Mouse (Mus musculus) heart, embryonic 16.5 days (tissue): ENCODE data around the gene Arhgap23. TPM values are rescaled to one million over a fixed set of nuclear protein-coding genes. Genes with fewer than 3 reads are reported as not detected.
A peak's percentile ranks its signal among the peaks of the same experiment; 100 is the strongest.

Experiments
- ATAC-seq: fragments of 200-750 bp; cut with Nextera tagmentation; replicated peaks from 2 replicates; pipeline ENCODE4 v1.8.0; 2017; ENCODE audit warnings: moderate number of reproducible peaks; ENCODE audit not compliant: insufficient read depth, low FRiP score; ENCODE audit errors: extremely low read depth
- H3K27ac ChIP-seq: fragments of 300-500 bp; sonication (generic); 2 replicates; pipeline ENCODE4 v1.5.1; 2014; ENCODE audit warnings: mild to moderate bottlenecking, low read length, control low read depth, moderate library complexity
- H3K27me3 ChIP-seq: fragments of 300-500 bp; sonication (generic); 2 replicates; pipeline ENCODE4 v1.6.1; 2014; ENCODE audit warnings: low read length, mixed read lengths; ENCODE audit not compliant: control insufficient read depth, insufficient read depth
- H3K36me3 ChIP-seq: fragments of 300-500 bp; sonication (generic); 2 replicates; pipeline ENCODE4 v1.6.1; 2014; ENCODE audit not compliant: control insufficient read depth, insufficient read depth
- H3K4me1 ChIP-seq: fragments of 300-500 bp; sonication (generic); 2 replicates; pipeline ENCODE4 v1.6.1; 2014; ENCODE audit warnings: low read length, mixed read lengths; ENCODE audit not compliant: control insufficient read depth, insufficient read depth
- H3K4me2 ChIP-seq: fragments of 300-500 bp; sonication (generic); 2 replicates; pipeline ENCODE4 v1.6.1; 2014; ENCODE audit warnings: low read depth, mild to moderate bottlenecking, control low read depth, low read length
- H3K4me3 ChIP-seq: fragments of 300-500 bp; sonication (generic); 2 replicates; pipeline ENCODE4 v1.5.1; 2014; ENCODE audit warnings: mild to moderate bottlenecking, control low read depth, low read length
- H3K9ac ChIP-seq: fragments of 300-500 bp; sonication (generic); 2 replicates; pipeline ENCODE4 v1.6.1; 2014; ENCODE audit warnings: low read length, control low read depth
- H3K9me3 ChIP-seq: fragments of 300-500 bp; sonication (generic); replicated peaks from 2 replicates; pipeline ENCODE4 v1.6.1; 2016; ENCODE audit warnings: low read length; ENCODE audit not compliant: control insufficient read depth
- WGBS: fragments of 180-500 bp; shearing (Covaris S2); extraction: QIAGEN DNeasy Blood & Tissue Kit; methylation state at CpG from one replicate; pipeline ENCODE4 v1.1.7; 2014; 5-methylcytosine and 5-hydroxymethylcytosine counted together
- polyA plus RNA-seq: library from polyadenylated mRNA; unstranded; fragments of >200 nt; fragmentation: Nextera tagmentation; extraction: Ambion mirVana; gene quantifications from 2 replicates; pipeline ENCODE4 v1.2.1, GENCODE M21; 2015

Gene Arhgap23
- polyA plus RNA-seq, 1 experiment from 2014 or later = 5.5 TPM

DNA sequence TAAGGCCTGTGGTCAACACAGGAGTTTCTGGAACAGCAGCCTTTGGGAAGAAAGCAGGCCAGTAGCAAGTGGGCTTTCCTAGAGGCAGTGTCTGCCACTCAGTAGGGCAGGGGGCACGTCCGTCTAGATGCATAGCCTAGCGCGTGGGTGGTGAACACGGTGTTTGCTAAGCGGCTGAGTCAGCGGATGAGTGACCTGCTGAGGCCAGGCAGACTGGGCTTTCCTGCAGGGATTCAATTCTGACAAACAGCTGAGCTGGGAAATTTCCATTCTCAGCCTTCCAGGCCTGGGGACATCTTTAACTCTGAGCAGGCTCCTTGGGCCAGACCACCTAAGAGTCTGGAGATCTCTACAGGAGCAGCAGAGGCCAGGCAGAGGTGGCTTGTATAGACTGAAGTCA is 62.1 kb downstream of the Arhgap23 start:
- Histone ChIP-seq H3K4me2 (no peak overlapping the region), H3K27ac (no peak overlapping the region), H3K27me3 (no peaks in the 10 kb centered on the region), H3K9me3 (no peaks in the 10 kb centered on the region), H3K4me3 (no peak overlapping the region), H3K9ac (no peak overlapping the region), H3K4me1 (0 out of 2 replicates have a peak, but pooled peaks cover 7% of the 10 kb centered on the region), H3K36me3 (peaks cover 62% of the 10 kb centered on the region)
- no peak for ATAC-seq
- WGBS = 86% methylated on average over 7 of the region's 7 CpGs

DNA sequence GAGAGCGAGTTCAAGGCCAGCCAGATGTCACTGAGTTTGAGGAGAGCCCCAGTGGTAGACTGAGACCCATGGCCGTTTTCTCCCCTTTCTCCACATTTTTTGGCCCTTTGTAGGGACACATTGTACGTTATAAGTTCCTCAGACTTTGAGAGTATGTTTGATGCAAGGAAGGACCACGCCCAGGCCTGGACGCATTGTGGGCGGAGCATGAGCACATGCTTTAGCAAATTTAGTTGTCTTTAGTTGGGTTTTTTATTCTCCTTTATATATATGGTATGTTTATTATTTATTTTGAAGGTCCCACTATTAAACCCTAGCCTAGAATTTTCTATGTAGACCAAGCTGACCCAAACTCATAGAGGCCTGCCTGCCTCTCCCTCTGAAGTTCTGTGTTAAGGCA is 63.0 kb downstream of the Arhgap23 start:
- Histone ChIP-seq H3K4me3 (no peak overlapping the region), H3K9me3 (no peaks in the 10 kb centered on the region), H3K27me3 (no peaks in the 10 kb centered on the region), H3K4me2 (no peak overlapping the region), H3K36me3 (peaks cover 60% of the 10 kb centered on the region), H3K9ac (no peak overlapping the region), H3K27ac (no peak overlapping the region), H3K4me1 (0 out of 2 replicates have a peak, but pooled peaks cover 7% of the 10 kb centered on the region)
- WGBS = 79% methylated on average over 6 of the region's 6 CpGs
- ATAC-seq = no peak

- no peak overlapping the region for H3K4me3 ChIP-seq
- no peak overlapping the region for H3K27ac ChIP-seq
- no peaks in the 10 kb centered on the region for H3K9me3 ChIP-seq
- H3K4me2 ChIP-seq = no peak overlapping the region
- no peak for ATAC-seq
- no peaks in the 10 kb centered on the region for H3K27me3 ChIP-seq
- 0 out of 2 replicates have a peak, but pooled peaks cover 7% of the 10 kb centered on the region for H3K4me1 ChIP-seq
- WGBS = 90% methylated on average over 10 of the region's 10 CpGs
- no peak overlapping the region for H3K9ac ChIP-seq
- H3K36me3 ChIP-seq = peaks cover 54% of the 10 kb centered on the region
These were observed 63.8 kb downstream of the Arhgap23 start for GRCm38 (mm10) chr11:97479085-97479484.

GRCm38 (mm10) chr11:97479824-97480223 is 64.5 kb downstream of the Arhgap23 start:
- H3K27me3 ChIP-seq = no peaks in the 10 kb centered on the region
- H3K9ac ChIP-seq = no peak overlapping the region
- 49% methylated on average over 8 of the region's 8 CpGs for WGBS
- 0 out of 2 replicates have a peak, but pooled peaks cover 7% of the 10 kb centered on the region for H3K4me1 ChIP-seq
- peaks cover 56% of the 10 kb centered on the region for H3K36me3 ChIP-seq
- no peak overlapping the region for H3K27ac ChIP-seq
- H3K4me3 ChIP-seq = no peak overlapping the region
- H3K4me2 ChIP-seq = no peak overlapping the region
- ATAC-seq = no peak
- no peaks in the 10 kb centered on the region for H3K9me3 ChIP-seq

DNA sequence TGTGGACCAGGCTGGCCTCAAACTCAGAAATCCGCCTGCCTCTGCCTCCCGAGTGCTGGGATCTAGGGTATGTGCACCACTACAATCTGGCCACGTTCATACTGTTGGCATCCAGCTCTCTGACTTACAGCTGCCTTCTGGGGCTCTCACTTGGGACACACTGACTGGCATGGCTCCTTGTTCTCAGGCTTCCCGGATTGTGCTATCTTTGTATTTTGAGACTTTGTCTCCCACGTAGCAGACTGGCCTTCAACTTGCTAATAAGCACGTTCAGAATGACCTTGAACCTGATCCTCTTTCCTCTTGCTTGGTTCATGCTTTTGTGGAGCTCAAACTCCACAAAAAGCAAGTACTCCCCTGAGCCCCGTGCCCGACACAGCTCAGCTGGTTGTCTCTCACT is 70.3 kb downstream of the Arhgap23 start:
- ATAC-seq = no peak
- Histone ChIP-seq H3K27me3 (no peaks in the 10 kb centered on the region), H3K9me3 (no peaks in the 10 kb centered on the region), H3K4me1 (peaks cover 10% of the 10 kb centered on the region; the same call in 1 of the 2 replicates), H3K9ac (no peak overlapping the region), H3K4me3 (no peak overlapping the region), H3K27ac (no peak overlapping the region), H3K36me3 (peaks cover 30% of the 10 kb centered on the region), H3K4me2 (no peak overlapping the region)
- WGBS = 66% methylated on average over 8 of the region's 8 CpGs

- Histone ChIP-seq H3K4me3 (no peak overlapping the region), H3K4me1 (peaks cover 10% of the 10 kb centered on the region; the same call in 1 of the 2 replicates), H3K36me3 (peaks cover 37% of the 10 kb centered on the region), H3K4me2 (no peak overlapping the region), H3K27me3 (no peaks in the 10 kb centered on the region), H3K27ac (no peak overlapping the region), H3K9me3 (no peaks in the 10 kb centered on the region), H3K9ac (no peak overlapping the region)
- no peak for ATAC-seq
- WGBS = 59% methylated on average over 3 of the region's 3 CpGs
These were observed 72.3 kb downstream of the Arhgap23 start for GRCm38 (mm10) chr11:97487656-97488055.

DNA sequence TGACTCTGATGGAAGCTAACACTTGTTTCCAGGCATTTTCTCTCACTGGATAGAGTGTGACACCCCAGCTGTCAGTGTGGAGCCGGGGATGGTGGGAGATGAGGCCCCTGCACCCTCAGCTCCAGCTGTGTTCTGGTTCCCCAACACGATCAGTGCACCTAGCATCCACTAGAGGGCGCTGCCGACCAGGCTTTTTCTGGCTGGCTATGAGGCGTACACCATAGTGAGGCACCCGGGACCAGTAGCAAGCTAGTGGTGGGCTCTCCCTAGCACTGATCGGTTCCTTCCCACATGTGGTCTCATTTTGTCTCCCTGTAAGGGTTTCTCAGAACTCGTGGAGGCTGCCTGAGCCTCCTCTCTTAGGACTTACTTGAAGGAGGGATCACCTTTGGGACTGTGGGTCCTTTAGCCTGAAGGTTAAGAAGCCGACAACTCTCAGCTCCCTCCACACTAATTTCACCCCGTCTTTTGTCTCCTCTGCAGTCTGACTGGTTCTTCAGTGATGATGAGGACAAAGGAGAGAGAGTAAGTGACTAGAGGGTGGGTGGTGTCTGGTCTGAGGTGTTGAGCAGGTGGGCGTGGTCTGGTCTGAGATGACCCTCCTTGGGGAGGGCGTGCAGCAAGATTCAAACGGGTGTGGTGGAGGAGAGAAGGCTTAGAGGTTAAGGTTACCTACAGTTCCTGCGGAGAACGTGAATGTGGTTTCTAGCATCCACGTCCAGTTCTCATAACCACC is 74.4 kb downstream of the Arhgap23 start:
- H3K27me3 ChIP-seq = no peaks in the 10 kb centered on the region
- 0 out of 2 replicates have a peak, but pooled peaks have one; percentile 14 for ATAC-seq
- H3K36me3 ChIP-seq = peaks cover 50% of the 10 kb centered on the region
- no peak overlapping the region for H3K9ac ChIP-seq
- WGBS = 45% methylated on average over 16 of the region's 16 CpGs
- H3K4me2 ChIP-seq = no peak overlapping the region
- peaks cover 4% of the 10 kb centered on the region; the same call in 1 of the 2 replicates for H3K9me3 ChIP-seq
- no peak overlapping the region for H3K27ac ChIP-seq
- peaks cover 10% of the 10 kb centered on the region; the same call in 1 of the 2 replicates for H3K4me1 ChIP-seq
- H3K4me3 ChIP-seq = no peak overlapping the region

DNA sequence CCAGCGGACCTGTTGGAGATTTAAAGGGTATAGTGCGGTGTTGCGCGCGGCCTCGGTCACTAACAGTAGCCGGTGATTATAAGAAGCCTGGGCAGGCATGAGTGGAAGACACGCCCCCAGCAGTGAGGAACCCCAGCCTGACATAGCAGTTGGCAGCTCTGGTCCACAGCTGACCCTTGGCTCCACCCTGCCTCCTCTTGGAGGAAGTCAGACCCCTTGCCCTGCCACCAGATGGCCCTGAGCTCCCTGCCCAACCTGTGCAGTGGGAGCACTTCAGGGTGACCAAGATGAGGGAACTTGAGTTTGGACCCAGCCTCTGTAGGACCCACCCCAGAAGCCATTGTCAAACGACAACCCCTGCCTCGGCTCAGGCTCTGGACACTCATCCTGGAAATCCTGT is 76.3 kb downstream of the Arhgap23 start:
- no peaks in the 10 kb centered on the region for H3K4me1 ChIP-seq
- no peaks in the 10 kb centered on the region for H3K27me3 ChIP-seq
- 83% methylated on average over 10 of the region's 10 CpGs for WGBS
- no peak overlapping the region for H3K4me3 ChIP-seq
- H3K27ac ChIP-seq = no peak overlapping the region
- H3K36me3 ChIP-seq = peaks cover 54% of the 10 kb centered on the region
- no peak for ATAC-seq
- H3K9me3 ChIP-seq = peaks cover 4% of the 10 kb centered on the region; the same call in 1 of the 2 replicates
- no peak overlapping the region for H3K9ac ChIP-seq
- no peak overlapping the region for H3K4me2 ChIP-seq

DNA sequence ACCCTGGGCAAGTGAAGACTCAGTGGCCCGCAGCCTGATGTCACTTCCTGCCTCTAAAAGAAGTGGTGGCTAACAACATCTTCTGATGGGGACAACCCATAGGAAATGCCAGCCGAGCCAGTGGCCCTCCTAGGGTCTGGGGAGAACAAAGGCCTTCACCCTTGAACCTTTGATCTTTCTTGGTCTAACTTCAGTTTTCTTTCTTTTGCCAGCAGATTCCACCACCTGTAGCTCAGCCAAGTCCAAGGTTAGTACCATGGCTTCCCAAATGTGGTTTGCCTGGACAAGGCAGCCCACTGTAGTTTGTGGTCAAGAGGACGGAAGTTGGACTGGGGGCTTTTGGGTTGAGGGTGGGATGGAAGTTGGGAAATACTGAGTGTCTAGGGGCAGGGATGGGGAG is 77.5 kb downstream of the Arhgap23 start:
- 85% methylated on average over 3 of the region's 3 CpGs for WGBS
- no peaks in the 10 kb centered on the region for H3K4me1 ChIP-seq
- H3K9ac ChIP-seq = no peak overlapping the region
- peaks cover 54% of the 10 kb centered on the region for H3K36me3 ChIP-seq
- no peak for ATAC-seq
- no peak overlapping the region for H3K4me2 ChIP-seq
- H3K27me3 ChIP-seq = no peaks in the 10 kb centered on the region; the same call in 1 of the 2 replicates
- H3K4me3 ChIP-seq = no peak overlapping the region
- H3K9me3 ChIP-seq = peaks cover 4% of the 10 kb centered on the region; the same call in 1 of the 2 replicates
- no peak overlapping the region for H3K27ac ChIP-seq
